Mouse (Mus musculus) neural tube, embryonic 14.5 days (tissue): Measurements from ENCODE around the gene Plekhj1. TPM values are rescaled to one million over a fixed set of nuclear protein-coding genes. Genes with fewer than 3 reads are reported as not detected.

Source experiments
- ATAC-seq: fragments of 200-750 bp; cut with Nextera tagmentation; 2 replicates; pipeline ENCODE4 v1.8.0; 2017; ENCODE audit warnings: low read depth, mild to moderate bottlenecking, moderate TSS enrichment, moderate library complexity
- H3K27ac ChIP-seq: fragments of 300-500 bp; sonication (generic); 2 replicates; pipeline ENCODE4 v1.5.1; 2014; ENCODE audit warnings: low read depth, mild to moderate bottlenecking, control low read depth, low read length, moderate library complexity, mixed read lengths
- H3K27me3 ChIP-seq: fragments of 300-500 bp; sonication (generic); 2 replicates; pipeline ENCODE4 v1.6.1; 2014; ENCODE audit warnings: low read length; ENCODE audit not compliant: control insufficient read depth, insufficient read depth
- H3K36me3 ChIP-seq: fragments of 300-500 bp; sonication (generic); 2 replicates; pipeline ENCODE4 v1.6.1; 2014; ENCODE audit warnings: low read length, mixed read lengths; ENCODE audit not compliant: control insufficient read depth, insufficient read depth
- H3K4me1 ChIP-seq: fragments of 300-500 bp; sonication (generic); 2 replicates; pipeline ENCODE4 v1.6.1; 2014; ENCODE audit warnings: low read length; ENCODE audit not compliant: control insufficient read depth, insufficient read depth
- H3K4me2 ChIP-seq: fragments of 300-500 bp; sonication (generic); 2 replicates; pipeline ENCODE4 v1.6.1; 2014; ENCODE audit warnings: mild to moderate bottlenecking, low read depth, low read length, control low read depth
- H3K4me3 ChIP-seq: fragments of 300-500 bp; sonication (generic); 2 replicates; pipeline ENCODE4 v1.5.1; 2014; ENCODE audit warnings: low read depth, low read length, control low read depth, mixed read lengths
- H3K9ac ChIP-seq: fragments of 300-500 bp; sonication (generic); replicated peaks from 2 replicates; pipeline ENCODE4 v1.6.1; 2014; ENCODE audit warnings: low read depth, mild to moderate bottlenecking, control low read depth, low read length, mixed read lengths
- H3K9me3 ChIP-seq: fragments of 300-500 bp; sonication (generic); 2 replicates; pipeline ENCODE4 v1.6.1; 2016; ENCODE audit warnings: low read length; ENCODE audit not compliant: control insufficient read depth
- WGBS: fragments of 180-500 bp; shearing (Covaris S2); extraction: QIAGEN DNeasy Blood & Tissue Kit; methylation state at CpG from one replicate; pipeline ENCODE4 v1.1.7; 2014; 5-methylcytosine and 5-hydroxymethylcytosine counted together
- polyA plus RNA-seq: library from polyadenylated mRNA; unstranded; fragments of >200 nt; fragmentation: Nextera tagmentation; extraction: Ambion mirVana; gene quantifications from 2 replicates; pipeline ENCODE4 v1.2.1, GENCODE M21; 2014

Plekhj1 gene
- polyA plus RNA-seq, 1 experiment from 2014 or later: 126 TPM

- peaks cover 19% of the 10 kb centered on the region for H3K4me1 ChIP-seq
- H3K27ac ChIP-seq: no peak overlapping the region
- no peak overlapping the region for H3K4me2 ChIP-seq
- H3K27me3 ChIP-seq: no peaks in the 10 kb centered on the region
- H3K9me3 ChIP-seq: no peaks in the 10 kb centered on the region
- H3K36me3 ChIP-seq: peaks cover 12% of the 10 kb centered on the region
- WGBS: 66% methylated on average over 3 of the region's 3 CpGs
- no peak for ATAC-seq
- no peak overlapping the region for H3K9ac ChIP-seq
- H3K4me3 ChIP-seq: no peak overlapping the region
Observed at GRCm38 (mm10) chr10:80761821-80762220, 36.6 kb downstream of the Plekhj1 start.

GRCm38 (mm10) chr10:80760596-80761524, 37.6 kb downstream of the Plekhj1 start:
- no peak overlapping the region for H3K4me3 ChIP-seq
- peaks cover 2% of the 10 kb centered on the region; the same call in 1 of the 2 replicates for H3K36me3 ChIP-seq
- 92% methylated on average over 4 of the region's 4 CpGs for WGBS
- 0 out of 2 replicates have a peak overlapping the region, but pooled peaks have one; percentile 4 for H3K9ac ChIP-seq
- no peak overlapping the region for H3K27ac ChIP-seq
- H3K4me2 ChIP-seq: no peak overlapping the region
- no peak for ATAC-seq
- H3K27me3 ChIP-seq: no peaks in the 10 kb centered on the region
- no peaks in the 10 kb centered on the region for H3K9me3 ChIP-seq
- H3K4me1 ChIP-seq: peaks cover 27% of the 10 kb centered on the region

- 89% methylated on average over 7 of the region's 7 CpGs for WGBS
- no peak for ATAC-seq
Observed at GRCm38 (mm10) chr10:80758651-80759050, 39.8 kb downstream of the Plekhj1 start.

GRCm38 (mm10) chr10:80757717-80758116, 40.7 kb downstream of the Plekhj1 start:
- WGBS: 43% methylated on average over 5 of the region's 5 CpGs
- Histone ChIP-seq H3K9ac (no peak overlapping the region), H3K4me1 (peaks cover 31% of the 10 kb centered on the region), H3K36me3 (no peaks in the 10 kb centered on the region), H3K27ac (no peak overlapping the region; the same call in 1 of the 2 replicates), H3K9me3 (no peaks in the 10 kb centered on the region), H3K4me3 (no peak overlapping the region), H3K27me3 (no peaks in the 10 kb centered on the region), H3K4me2 (peak overlapping the region; percentile 0; the same call in 1 of the 2 replicates)
- no peak for ATAC-seq

More at GRCm38 (mm10) chr10:80758651-80759050, 39.8 kb downstream of the Plekhj1 start:
- Histone ChIP-seq H3K9ac (no peak overlapping the region), H3K36me3 (no peaks in the 10 kb centered on the region), H3K27me3 (no peaks in the 10 kb centered on the region), H3K4me3 (no peak overlapping the region), H3K4me1 (peaks cover 31% of the 10 kb centered on the region), H3K9me3 (no peaks in the 10 kb centered on the region), H3K4me2 (no peak overlapping the region), H3K27ac (no peak overlapping the region)

- H3K27ac ChIP-seq: no peak overlapping the region
- 75% methylated on average over 4 of the region's 4 CpGs for WGBS
Observed at GRCm38 (mm10) chr10:80756967-80757366, 41.5 kb downstream of the Plekhj1 start.

GRCm38 (mm10) chr10:80756509-80756908, 41.9 kb downstream of the Plekhj1 start:
- Histone ChIP-seq H3K4me3 (peak overlapping the region; percentile 95), H3K4me2 (peak overlapping the region; percentile 89), H3K36me3 (no peaks in the 10 kb centered on the region), H3K27ac (no peak overlapping the region), H3K4me1 (peaks cover 31% of the 10 kb centered on the region), H3K27me3 (no peaks in the 10 kb centered on the region), H3K9ac (peak overlapping the region; percentile 97; the same call in 1 of the 2 replicates), H3K9me3 (no peaks in the 10 kb centered on the region)
- no peak for ATAC-seq
- WGBS: 75% methylated on average over 2 of the region's 2 CpGs

More at GRCm38 (mm10) chr10:80756967-80757366, 41.5 kb downstream of the Plekhj1 start:
- Histone ChIP-seq H3K4me2 (peak overlapping the region; percentile 0; the same call in 1 of the 2 replicates), H3K36me3 (no peaks in the 10 kb centered on the region), H3K4me1 (peaks cover 31% of the 10 kb centered on the region), H3K9me3 (no peaks in the 10 kb centered on the region), H3K4me3 (no peak overlapping the region), H3K9ac (no peak overlapping the region), H3K27me3 (no peaks in the 10 kb centered on the region)
- no peak for ATAC-seq

- Histone ChIP-seq H3K36me3 (no peaks in the 10 kb centered on the region), H3K4me1 (peaks cover 31% of the 10 kb centered on the region), H3K4me3 (peak overlapping the region; percentile 95), H3K27me3 (no peaks in the 10 kb centered on the region), H3K27ac (no peak overlapping the region), H3K9ac (peak overlapping the region; percentile 97), H3K4me2 (peak overlapping the region; percentile 89), H3K9me3 (no peaks in the 10 kb centered on the region)
- no peak for ATAC-seq
- 37% methylated on average over 3 of the region's 3 CpGs for WGBS
Observed at GRCm38 (mm10) chr10:80756099-80756498, 42.3 kb downstream of the Plekhj1 start.

GRCm38 (mm10) chr10:80755291-80756015, 43.0 kb downstream of the Plekhj1 start:
- WGBS: under 1% methylated on average over 70 of the region's 75 CpGs
- Histone ChIP-seq H3K4me2 (peak overlapping the region; percentile 89), H3K4me3 (peak overlapping the region; percentile 95), H3K27ac (peak overlapping the region; percentile 89), H3K36me3 (no peaks in the 10 kb centered on the region), H3K9me3 (no peaks in the 10 kb centered on the region), H3K9ac (peak overlapping the region; percentile 97), H3K4me1 (peaks cover 27% of the 10 kb centered on the region), H3K27me3 (no peaks in the 10 kb centered on the region)
- ATAC-seq: peak; percentile 4; the same call in 1 of the 2 replicates
